Mouse (Mus musculus): ENCODE results near the gene Fam168a.

DNA sequence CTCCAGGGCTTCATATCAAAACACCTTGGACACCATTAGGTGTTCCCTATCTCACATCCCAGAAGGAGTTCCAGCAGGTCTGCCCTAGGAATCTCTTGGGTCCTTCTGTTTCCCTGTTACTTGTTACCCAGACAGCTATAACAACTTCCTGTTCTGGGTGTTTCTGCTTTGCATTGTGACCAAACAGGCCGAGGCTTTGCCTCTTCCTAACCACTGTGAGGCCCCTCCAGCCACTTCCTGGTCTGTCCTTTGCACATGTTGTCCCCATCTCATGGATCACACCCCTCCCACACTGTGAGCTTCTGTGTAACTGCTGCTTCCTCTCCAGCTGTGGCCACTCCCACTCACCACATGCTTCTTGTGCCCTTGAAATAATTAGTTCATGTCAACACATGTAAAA lies 139.0 kb downstream of the Fam168a start:
- TF ChIP-seq CTCF (IDR thresholded peaks at IDR 0.05; ENCODE audit: borderline replicate concordance, extremely low read depth, insufficient read depth, insufficient read length): no peak
- no peak for TF ChIP-seq POLR2A (IDR thresholded peaks at IDR 0.05; ENCODE audit: borderline replicate concordance, extremely low read depth, insufficient read depth, insufficient read length, poor library complexity, severe bottlenecking)

All from brain, embryonic 14.5 days (tissue).